Mouse (Mus musculus): Measurements from ENCODE around the gene Catip.

GRCm38 (mm10) chr1:74375561-74375960, 13.7 kb downstream of the Catip start:
- TF ChIP-seq CTCF (IDR thresholded peaks at IDR 0.05; ENCODE audit: control insufficient read depth, insufficient read depth, insufficient replicate concordance, low read depth, low read length) (no peak), POLR2A (IDR thresholded peaks at IDR 0.05; ENCODE audit: control insufficient read depth, low read depth, low read length) (no peak)

All from testis, adult 2 months (tissue).